Mouse (Mus musculus): ENCODE results near the gene Cd276. TPM values are rescaled to one million over a fixed set of nuclear protein-coding genes. Genes with fewer than 3 reads are reported as not detected.

Cd276 gene
- total and polyA plus RNA-seq, 2 experiments from 2014 or later: 16.5 to 23.1 TPM

GRCm38 (mm10) chr9:58516480-58516879 lies 38.8 kb downstream of the Cd276 start:
- ATAC-seq (no peak), DNase-seq (ENCODE audit: low spot score) (no peak)
- Histone ChIP-seq H3K9ac (replicated peaks; ENCODE audit: low read length) (no peak overlapping the region), H3K27me3 (ENCODE audit: insufficient read depth, low read length) (no peaks in the 10 kb centered on the region), H3K9me3 (ENCODE audit: low read length) (no peaks in the 10 kb centered on the region), H3K4me1 (ENCODE audit: insufficient read depth, low read length) (peaks cover 3% of the 10 kb centered on the region; the same call in 1 of the 2 replicates), H3K4me2 (ENCODE audit: low read depth, low read length) (no peak overlapping the region), H3K4me3 (ENCODE audit: low read length) (no peak overlapping the region), H3K27ac (no peak overlapping the region), H3K36me3 (ENCODE audit: insufficient read depth, low read length) (no peaks in the 10 kb centered on the region)
- 72% methylated on average over 3 of the region's 3 CpGs for WGBS
- no peak for TF ChIP-seq CTCF (IDR thresholded peaks at IDR 0.05; ENCODE audit: low read depth)

GRCm38 (mm10) chr9:58513749-58514148 lies 41.5 kb downstream of the Cd276 start:
- no peak overlapping the region for H3K27ac ChIP-seq
- no peak for TF ChIP-seq CTCF (IDR thresholded peaks at IDR 0.05; ENCODE audit: low read depth)
- ATAC-seq: peak; percentile 58; the same call in 1 of the 2 replicates

GRCm38 (mm10) chr9:58510452-58510851 lies 44.8 kb downstream of the Cd276 start:
- Histone ChIP-seq H3K4me1 (ENCODE audit: insufficient read depth, low read length) (no peaks in the 10 kb centered on the region), H3K27me3 (ENCODE audit: insufficient read depth, low read length) (no peaks in the 10 kb centered on the region), H3K4me2 (ENCODE audit: low read depth, low read length) (no peak overlapping the region), H3K27ac (no peak overlapping the region), H3K36me3 (ENCODE audit: insufficient read depth, low read length) (no peaks in the 10 kb centered on the region), H3K9ac (replicated peaks; ENCODE audit: low read length) (no peak overlapping the region), H3K9me3 (ENCODE audit: low read length) (no peaks in the 10 kb centered on the region), H3K4me3 (ENCODE audit: low read length) (no peak overlapping the region)
- no peak for TF ChIP-seq CTCF (IDR thresholded peaks at IDR 0.05; ENCODE audit: low read depth)
- WGBS: 91% methylated on average over 5 of the region's 5 CpGs
- DNase-seq (ENCODE audit: low spot score): no peak
- no peak for ATAC-seq

More at GRCm38 (mm10) chr9:58513749-58514148, 41.5 kb downstream of the Cd276 start:
- H3K4me2 ChIP-seq (ENCODE audit: low read depth, low read length): no peak overlapping the region
- no peaks in the 10 kb centered on the region for H3K27me3 ChIP-seq (ENCODE audit: insufficient read depth, low read length)
- no peaks in the 10 kb centered on the region for H3K9me3 ChIP-seq (ENCODE audit: low read length)
- H3K36me3 ChIP-seq (ENCODE audit: insufficient read depth, low read length): no peaks in the 10 kb centered on the region
- DNase-seq (ENCODE audit: low spot score): peak; percentile 49
- no peaks in the 10 kb centered on the region for H3K4me1 ChIP-seq (ENCODE audit: insufficient read depth, low read length)
- 46% methylated on average over 5 of the region's 5 CpGs for WGBS
- H3K9ac ChIP-seq (replicated peaks; ENCODE audit: low read length): no peak overlapping the region
- no peak overlapping the region for H3K4me3 ChIP-seq (ENCODE audit: low read length)

- Histone ChIP-seq H3K27ac (no peak overlapping the region), H3K4me1 (ENCODE audit: insufficient read depth, low read length) (no peaks in the 10 kb centered on the region), H3K36me3 (ENCODE audit: insufficient read depth, low read length) (no peaks in the 10 kb centered on the region), H3K9ac (replicated peaks; ENCODE audit: low read length) (no peak overlapping the region), H3K9me3 (ENCODE audit: low read length) (no peaks in the 10 kb centered on the region), H3K27me3 (ENCODE audit: insufficient read depth, low read length) (no peaks in the 10 kb centered on the region), H3K4me2 (ENCODE audit: low read depth, low read length) (no peak overlapping the region), H3K4me3 (ENCODE audit: low read length) (no peak overlapping the region)
- no peak for ATAC-seq
- no peak for TF ChIP-seq CTCF (IDR thresholded peaks at IDR 0.05; ENCODE audit: low read depth)
- no peak for DNase-seq (ENCODE audit: low spot score)
- 71% methylated on average over 8 of the region's 8 CpGs for WGBS
These were observed 47.8 kb downstream of the Cd276 start for GRCm38 (mm10) chr9:58507216-58508005.

GRCm38 (mm10) chr9:58500946-58501345 lies 54.3 kb downstream of the Cd276 start:
- no peak overlapping the region for H3K4me3 ChIP-seq (ENCODE audit: low read length)
- H3K9me3 ChIP-seq (ENCODE audit: low read length): no peaks in the 10 kb centered on the region
- H3K36me3 ChIP-seq (ENCODE audit: insufficient read depth, low read length): 0 out of 2 replicates have a peak, but pooled peaks cover 6% of the 10 kb centered on the region
- ATAC-seq (no peak), DNase-seq (ENCODE audit: low spot score) (no peak)
- no peak for TF ChIP-seq CTCF (IDR thresholded peaks at IDR 0.05; ENCODE audit: low read depth)
- no peak overlapping the region for H3K4me2 ChIP-seq (ENCODE audit: low read depth, low read length)
- no peak overlapping the region for H3K9ac ChIP-seq (replicated peaks; ENCODE audit: low read length)
- 83% methylated on average over 5 of the region's 5 CpGs for WGBS
- 0 out of 2 replicates have a peak, but pooled peaks cover 3% of the 10 kb centered on the region for H3K4me1 ChIP-seq (ENCODE audit: insufficient read depth, low read length)
- H3K27me3 ChIP-seq (ENCODE audit: insufficient read depth, low read length): no peaks in the 10 kb centered on the region
- no peak overlapping the region for H3K27ac ChIP-seq

GRCm38 (mm10) chr9:58497942-58498341 lies 57.3 kb downstream of the Cd276 start:
- Histone ChIP-seq H3K36me3 (ENCODE audit: insufficient read depth, low read length) (0 out of 2 replicates have a peak, but pooled peaks cover 6% of the 10 kb centered on the region), H3K27me3 (ENCODE audit: insufficient read depth, low read length) (no peaks in the 10 kb centered on the region)
- 68% methylated on average over 4 of the region's 4 CpGs for WGBS

More at GRCm38 (mm10) chr9:58497942-58498341, 57.3 kb downstream of the Cd276 start:
- no peak for TF ChIP-seq CTCF (IDR thresholded peaks at IDR 0.05; ENCODE audit: low read depth)
- DNase-seq (ENCODE audit: low spot score): no peak
- H3K9me3 ChIP-seq (ENCODE audit: low read length): no peaks in the 10 kb centered on the region
- no peak overlapping the region for H3K27ac ChIP-seq
- no peak overlapping the region for H3K4me2 ChIP-seq (ENCODE audit: low read depth, low read length)
- 0 out of 2 replicates have a peak, but pooled peaks cover 3% of the 10 kb centered on the region for H3K4me1 ChIP-seq (ENCODE audit: insufficient read depth, low read length)
- no peak overlapping the region for H3K9ac ChIP-seq (replicated peaks; ENCODE audit: low read length)
- no peak overlapping the region for H3K4me3 ChIP-seq (ENCODE audit: low read length)
- ATAC-seq: no peak

Measured in hindbrain, postnatal 0 days (tissue).